Mouse (Mus musculus) ES-E14 (cell line): ENCODE results near the gene Zbp1.

Experiments
- CHD2 ChIP-seq: IDR thresholded peaks from 2 replicates; pipeline ENCODE4 v1.6.1; 2014; ENCODE audit warnings: mild to moderate bottlenecking, low read depth, low read length, inconsistent platforms
- MAFK ChIP-seq: IDR thresholded peaks from 2 replicates; pipeline ENCODE4 v1.6.1; 2014; ENCODE audit warnings: mild to moderate bottlenecking, low read depth, low read length, inconsistent platforms; ENCODE audit not compliant: insufficient read depth

GRCm38 (mm10) chr2:173157376-173157775 is 61.3 kb downstream of the Zbp1 start:
- TF ChIP-seq MAFK (no peak), CHD2 (no peak)
